Mouse (Mus musculus) adrenal gland, adult 18-20 months (tissue): ENCODE data around the gene Tenm3. TPM values are rescaled to one million over a fixed set of nuclear protein-coding genes. Genes with fewer than 3 reads are reported as not detected.

Experiments
- DNase-seq, 2 experiments: peaks; one replicate each; pipeline ENCODE4 v3.0.0; 2021 to 2022; ENCODE audit warnings: low spot score in 2 of 2
- total RNA-seq, 2 experiments: library from RNA; stranded (reverse); gene quantifications; 1 replicate in 1 of 2; 2 replicates in 1 of 2; pipeline ENCODE4 v1.2.3; 2021

The Tenm3 gene
- total RNA-seq, 2 experiments from 2014 or later: 2.3 to 9.7 TPM

GRCm38 (mm10) chr8:48458373-48458772, 385.4 kb downstream of the Tenm3 start:
- peak in 1 of 2 experiments; percentile 14 for DNase-seq

DNA sequence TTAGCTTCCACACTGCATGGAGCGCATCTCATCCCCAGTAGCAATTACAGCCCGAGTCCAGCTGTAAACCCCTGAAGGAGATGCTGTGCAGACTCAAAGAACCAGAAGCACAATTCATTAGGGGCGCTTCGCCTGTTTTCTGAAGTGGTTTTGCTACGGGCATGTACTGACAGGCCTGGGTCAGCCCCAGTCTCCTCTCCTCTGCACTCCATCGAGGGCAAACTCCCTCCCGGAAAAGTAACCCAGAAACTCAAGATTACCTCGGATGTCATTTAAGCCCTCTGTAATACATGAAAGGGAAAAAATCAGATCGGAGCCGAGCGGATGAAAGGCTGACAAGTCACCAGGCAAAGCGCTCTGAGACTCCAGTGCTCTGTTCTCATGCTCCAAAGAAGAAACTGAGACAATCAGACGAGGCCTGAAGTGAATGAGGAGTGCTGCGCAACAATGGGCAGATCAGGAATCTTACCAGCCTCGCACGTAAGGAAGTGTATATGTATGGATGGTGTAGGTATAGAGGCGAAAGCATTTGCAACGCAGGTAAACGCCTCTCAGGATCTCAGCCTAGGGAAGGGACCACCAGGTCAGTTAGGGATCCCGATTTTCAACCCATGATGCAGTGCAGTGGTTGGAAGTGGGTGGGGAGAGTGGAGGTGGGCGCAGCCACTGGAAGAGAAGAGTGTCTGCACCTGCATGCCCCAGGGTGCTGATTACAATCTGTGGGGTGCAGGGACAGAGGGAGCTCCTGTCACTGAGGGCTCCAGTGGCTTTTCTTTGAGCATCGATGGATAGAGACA, 387.2 kb downstream of the Tenm3 start:
- no peak for DNase-seq

DNA sequence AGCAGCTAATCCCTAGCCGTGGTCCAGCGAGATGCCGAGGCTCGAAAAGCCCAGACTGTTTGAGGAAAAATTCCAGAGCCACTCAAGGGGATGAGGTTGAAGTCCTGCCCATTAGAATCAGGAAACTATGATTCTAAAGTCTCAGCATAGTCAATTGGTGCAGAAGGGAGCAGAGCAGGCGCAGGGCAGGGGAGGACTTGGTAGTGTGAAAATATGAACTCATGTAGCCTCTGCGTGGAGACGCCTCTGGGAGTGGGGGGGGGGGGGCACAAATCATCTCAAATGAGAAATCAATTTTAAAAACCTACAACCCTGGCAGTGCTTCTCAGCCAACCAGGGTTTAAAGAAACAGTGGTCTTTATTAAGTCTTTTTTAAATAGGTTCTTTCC, 392.5 kb downstream of the Tenm3 start:
- DNase-seq: no peak

DNA sequence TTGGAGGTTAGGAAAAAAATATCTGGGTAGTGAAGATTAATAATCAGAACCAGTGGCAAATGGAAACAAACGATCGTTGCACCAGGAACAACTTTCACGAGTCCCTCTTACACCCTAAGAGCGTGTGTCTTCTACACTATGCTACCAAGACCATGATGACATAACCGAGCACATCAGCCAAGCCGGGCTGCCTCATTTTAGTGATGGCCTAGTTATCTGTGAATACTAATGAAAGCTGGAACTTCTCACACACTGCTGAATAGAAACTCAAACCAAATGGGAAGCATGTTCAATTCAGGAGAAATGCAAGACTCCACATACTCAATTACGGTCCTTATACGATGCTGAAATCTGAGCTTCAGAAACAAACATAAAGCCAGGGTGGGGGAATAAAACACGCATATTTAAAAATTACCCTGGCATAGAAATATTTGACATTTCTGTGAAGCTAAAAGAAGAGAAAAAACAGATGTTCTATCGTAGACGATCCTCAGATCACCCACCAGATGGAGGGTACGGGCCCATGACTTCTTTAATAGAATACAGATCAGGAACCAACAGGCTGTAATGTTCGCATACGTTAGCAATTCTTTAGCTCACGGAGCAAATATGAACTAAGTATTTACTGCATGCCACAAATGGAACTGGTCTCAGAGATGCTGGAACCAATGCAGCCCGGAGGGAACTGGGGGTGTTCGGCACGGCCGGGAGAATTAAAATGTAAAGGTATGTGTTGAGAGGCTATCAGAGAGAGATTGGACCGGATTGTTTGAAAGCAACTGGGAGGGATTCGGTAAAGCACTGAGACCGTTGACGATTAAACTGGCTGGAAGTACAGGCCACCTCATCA, 393.1 kb downstream of the Tenm3 start:
- no peak for DNase-seq

DNA sequence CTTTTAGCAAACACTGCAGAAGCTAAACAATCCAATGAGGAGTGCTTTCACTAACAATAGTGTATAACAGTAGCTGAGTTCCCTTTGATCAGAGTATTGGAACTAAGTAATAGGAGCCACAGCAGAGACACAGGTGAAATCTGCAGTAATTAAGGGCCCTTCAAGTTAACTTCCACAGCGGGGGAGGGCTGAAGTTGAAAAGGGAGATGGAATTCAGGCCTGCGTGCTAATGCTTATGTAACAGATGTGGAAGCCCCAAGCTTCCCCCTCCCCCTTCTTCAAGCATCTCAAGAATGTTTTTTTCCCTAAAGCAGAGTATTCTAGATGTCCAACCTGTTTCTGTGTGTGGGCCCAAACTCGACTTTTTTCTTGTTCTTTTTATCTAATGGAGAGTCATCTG, 394.1 kb downstream of the Tenm3 start:
- DNase-seq: no peak

GRCm38 (mm10) chr8:48445690-48446089, 398.1 kb downstream of the Tenm3 start:
- DNase-seq: no peak

DNA sequence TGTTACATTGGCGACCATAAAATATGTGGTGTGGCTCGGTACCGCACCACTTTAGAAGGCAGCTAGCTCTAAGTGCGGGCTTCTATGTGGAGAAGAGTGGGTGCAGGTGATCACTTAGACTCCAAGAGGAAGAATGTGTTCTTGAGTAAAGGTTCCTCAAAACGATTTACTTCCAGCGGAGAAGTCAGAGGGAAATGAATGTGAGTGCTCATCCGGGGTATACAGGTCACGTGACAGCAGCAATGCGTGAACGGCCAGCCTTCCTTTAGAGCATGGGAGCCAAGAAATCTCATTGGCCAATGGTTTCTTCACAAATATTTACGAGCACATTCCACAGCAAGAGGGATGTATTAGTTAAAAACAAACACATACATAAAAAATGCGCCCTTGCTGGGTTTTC, 404.3 kb downstream of the Tenm3 start:
- DNase-seq: no peak

GRCm38 (mm10) chr8:48437523-48438207, 406.1 kb downstream of the Tenm3 start:
- DNase-seq: no peak

DNA sequence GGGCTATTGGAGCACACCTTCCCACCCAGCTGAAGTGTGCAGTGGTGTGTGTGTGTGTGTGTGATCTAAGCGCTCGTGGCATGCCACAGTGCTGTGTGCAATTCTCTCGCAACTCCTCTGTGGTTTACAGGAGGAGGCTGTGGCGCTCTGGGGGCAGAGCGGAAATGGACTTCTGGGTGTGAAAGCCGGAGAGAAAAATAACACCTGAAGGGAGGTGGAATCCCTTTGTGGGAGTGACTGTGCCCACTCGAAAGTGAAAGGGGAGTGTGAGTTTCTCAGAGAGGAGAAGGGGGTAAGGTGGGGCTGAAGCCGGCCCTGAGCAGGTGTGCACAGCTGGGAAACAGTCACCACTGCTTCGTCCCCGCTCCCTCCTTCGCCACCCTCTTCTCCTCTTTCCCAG, 418.6 kb downstream of the Tenm3 start:
- no peak for DNase-seq

GRCm38 (mm10) chr8:48417714-48418113, 426.0 kb downstream of the Tenm3 start:
- no peak for DNase-seq

- no peak for DNase-seq
These were observed 432.8 kb downstream of the Tenm3 start for GRCm38 (mm10) chr8:48410916-48411315.

GRCm38 (mm10) chr8:48400572-48400972, 443.2 kb downstream of the Tenm3 start:
- DNase-seq: no peak

GRCm38 (mm10) chr8:48385833-48386232, 457.9 kb downstream of the Tenm3 start:
- DNase-seq: no peak

DNA sequence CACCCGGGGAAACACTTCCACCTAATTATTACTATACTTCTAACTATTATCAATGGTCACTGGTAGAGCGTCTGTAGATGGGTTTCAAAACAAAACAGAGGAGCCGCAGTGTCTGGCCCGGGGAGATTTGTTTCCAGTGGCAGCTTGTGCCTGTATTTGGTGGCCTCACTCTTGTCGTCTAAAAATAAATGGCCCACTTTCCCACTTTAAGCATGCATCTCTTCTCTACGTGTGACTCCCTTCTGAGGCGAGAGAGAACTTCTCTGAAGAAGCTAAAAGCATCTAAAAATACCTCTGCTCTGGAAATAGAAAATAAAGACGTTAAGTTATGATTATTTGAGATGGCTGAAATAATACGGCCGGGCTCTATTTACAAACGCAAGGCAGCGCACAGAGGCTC, 463.7 kb downstream of the Tenm3 start:
- no peak for DNase-seq

GRCm38 (mm10) chr8:48376774-48377173, 467.0 kb downstream of the Tenm3 start:
- DNase-seq: no peak

DNA sequence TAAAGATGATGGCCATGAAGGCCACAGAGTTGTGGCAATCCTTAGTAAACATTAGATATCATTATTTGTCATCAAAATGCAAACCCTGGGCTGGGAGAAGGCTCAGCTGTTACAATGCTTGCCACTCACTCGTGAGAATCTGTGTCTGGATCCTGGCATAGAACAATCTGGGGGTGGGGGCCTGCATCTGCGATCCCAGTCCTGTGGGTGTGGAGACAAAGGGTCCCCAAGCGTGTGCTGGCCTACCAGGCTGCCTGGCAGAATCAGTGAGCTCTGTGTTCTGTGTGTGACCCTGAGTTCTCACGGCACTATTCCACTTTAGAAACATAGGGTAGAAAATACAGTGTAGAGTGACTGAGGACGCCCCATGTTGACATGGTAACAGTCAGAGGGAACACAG, 468.6 kb downstream of the Tenm3 start:
- DNase-seq: no peak

- DNase-seq: no peak
These were observed 470.3 kb downstream of the Tenm3 start for GRCm38 (mm10) chr8:48373404-48373803.

DNA sequence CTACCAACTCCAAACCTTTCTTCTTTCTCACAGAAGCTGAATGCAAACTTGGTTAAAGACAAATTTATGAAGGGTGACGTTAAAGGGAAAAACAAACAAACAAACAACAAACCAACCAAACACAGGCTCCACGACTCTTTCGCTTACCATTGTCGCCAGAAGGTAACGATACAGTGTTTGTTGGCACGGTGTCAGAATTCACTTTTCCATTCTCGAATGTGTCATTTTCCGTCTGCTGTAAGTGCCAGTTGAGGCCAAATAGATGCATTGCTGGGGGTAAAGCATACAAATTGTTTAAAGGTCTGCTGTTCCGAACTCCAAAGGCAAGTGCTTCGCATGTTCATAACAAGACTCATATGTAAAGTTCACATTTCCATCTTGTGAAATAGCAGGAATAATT, 476.6 kb downstream of the Tenm3 start:
- no peak for DNase-seq

- DNase-seq: no peak
These were observed 486.9 kb downstream of the Tenm3 start for GRCm38 (mm10) chr8:48356849-48357248.

GRCm38 (mm10) chr8:48353458-48353857, 490.3 kb downstream of the Tenm3 start:
- DNase-seq: no peak

DNA sequence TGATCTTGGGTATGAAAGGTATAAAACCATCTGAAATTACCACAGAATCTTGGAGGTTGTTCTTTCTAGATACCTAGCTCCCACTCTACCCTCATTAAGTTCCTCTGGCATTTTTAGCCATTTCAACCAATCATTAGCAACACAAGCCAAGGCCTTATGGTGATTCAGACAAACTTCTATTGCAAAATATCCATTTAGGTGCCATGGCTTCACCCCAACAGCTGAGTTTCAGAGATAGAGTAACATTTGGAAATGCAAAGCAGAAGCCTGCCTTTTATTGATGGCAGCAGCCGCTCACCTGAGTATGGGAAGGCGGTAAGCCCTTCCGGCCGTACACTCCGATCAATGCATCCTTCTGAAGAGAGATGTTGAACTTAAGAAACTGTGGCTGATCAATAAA, 494.9 kb downstream of the Tenm3 start:
- peak in 1 of 2 experiments; percentile 12 for DNase-seq

- peak in 1 of 2 experiments; percentile 33 for DNase-seq
These were observed 495.4 kb downstream of the Tenm3 start for GRCm38 (mm10) chr8:48348386-48348785.
